Mouse (Mus musculus): ENCODE data around the gene Inf2. TPM values are rescaled to one million over a fixed set of nuclear protein-coding genes. Genes with fewer than 3 reads are reported as not detected.

The Inf2 gene
- polyA plus RNA-seq, 1 experiment from 2014 or later = 2.4 TPM

DNA sequence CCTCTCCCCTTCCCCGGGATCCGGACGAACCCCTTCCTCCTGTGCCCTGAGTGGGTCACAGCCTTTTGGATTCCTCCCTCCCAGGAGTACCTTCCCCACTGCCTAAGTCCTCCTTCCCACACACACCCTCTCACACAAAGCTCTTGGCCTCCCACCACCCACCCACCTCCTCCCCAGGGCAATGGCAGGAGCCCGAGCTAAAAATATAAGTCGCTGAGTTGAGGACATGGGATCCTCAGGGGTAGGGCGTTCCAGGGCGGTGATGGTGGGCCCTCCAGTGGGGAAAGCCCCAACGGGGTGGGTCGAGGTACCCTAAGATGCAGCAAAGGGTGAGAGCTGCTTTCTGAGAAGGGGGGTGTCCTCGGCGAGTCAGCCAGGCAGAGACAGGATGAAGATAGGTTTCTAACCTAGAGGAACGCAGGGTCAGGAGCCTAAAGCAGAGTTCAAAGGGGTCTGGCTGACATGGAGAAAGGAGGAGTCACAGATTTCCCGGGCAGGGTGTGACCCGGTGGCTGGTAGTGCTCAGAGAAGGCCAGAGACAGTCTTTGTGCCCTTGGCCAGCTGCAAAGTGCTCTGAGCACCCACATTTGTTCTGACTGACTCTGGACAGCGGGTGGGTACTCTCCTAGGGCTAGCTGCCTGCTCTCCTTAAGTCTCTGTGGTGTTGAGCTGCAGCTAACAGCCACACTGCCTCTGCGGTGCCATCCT, 31.9 kb downstream of the Inf2 start:
- Histone ChIP-seq H3K4me1 (peaks cover 21% of the 10 kb centered on the region), H3K9me3 (replicated peaks) (no peaks in the 10 kb centered on the region), H3K27ac (no peak overlapping the region), H3K27me3 (peaks cover 42% of the 10 kb centered on the region), H3K4me2 (peak overlapping the region; percentile 95), H3K9ac (peak overlapping the region; percentile 74), H3K4me3 (peak overlapping the region; percentile 49), H3K36me3 (ENCODE audit: poor library complexity, severe bottlenecking) (no peaks in the 10 kb centered on the region)
- ATAC-seq = peak; percentile 14; the same call in 1 of the 2 replicates
- 14% methylated on average over 16 of the region's 16 CpGs for WGBS

GRCm38 (mm10) chr12:112621900-112622299, 33.3 kb downstream of the Inf2 start:
- no peak overlapping the region for H3K4me2 ChIP-seq
- H3K36me3 ChIP-seq (ENCODE audit: poor library complexity, severe bottlenecking) = no peaks in the 10 kb centered on the region
- H3K27ac ChIP-seq = no peak overlapping the region
- no peak for ATAC-seq
- WGBS = 78% methylated on average over 3 of the region's 3 CpGs
- H3K9ac ChIP-seq = no peak overlapping the region
- no peak overlapping the region for H3K4me3 ChIP-seq
- H3K27me3 ChIP-seq = peaks cover 42% of the 10 kb centered on the region
- no peaks in the 10 kb centered on the region for H3K9me3 ChIP-seq (replicated peaks)
- peaks cover 21% of the 10 kb centered on the region for H3K4me1 ChIP-seq

- no peaks in the 10 kb centered on the region for H3K9me3 ChIP-seq (replicated peaks)
- H3K9ac ChIP-seq = no peak overlapping the region
- H3K27me3 ChIP-seq = peaks cover 37% of the 10 kb centered on the region
- no peak overlapping the region for H3K4me2 ChIP-seq
- WGBS = 29% methylated on average over 2 of the region's 2 CpGs
- no peak overlapping the region for H3K27ac ChIP-seq
- no peak overlapping the region for H3K4me3 ChIP-seq
- peaks cover 16% of the 10 kb centered on the region for H3K4me1 ChIP-seq
- ATAC-seq = peak; percentile 38; the same call in 1 of the 2 replicates
- no peaks in the 10 kb centered on the region for H3K36me3 ChIP-seq (ENCODE audit: poor library complexity, severe bottlenecking)
Measured at GRCm38 (mm10) chr12:112623742-112624141, 35.2 kb downstream of the Inf2 start.

GRCm38 (mm10) chr12:112625700-112626099, 37.1 kb downstream of the Inf2 start:
- Histone ChIP-seq H3K4me1 (peaks cover 8% of the 10 kb centered on the region), H3K27me3 (peaks cover 18% of the 10 kb centered on the region), H3K9me3 (replicated peaks) (no peaks in the 10 kb centered on the region), H3K4me3 (no peak overlapping the region), H3K36me3 (ENCODE audit: poor library complexity, severe bottlenecking) (no peaks in the 10 kb centered on the region), H3K27ac (no peak overlapping the region), H3K9ac (no peak overlapping the region), H3K4me2 (no peak overlapping the region)
- ATAC-seq = no peak
- 88% methylated on average over 4 of the region's 4 CpGs for WGBS

DNA sequence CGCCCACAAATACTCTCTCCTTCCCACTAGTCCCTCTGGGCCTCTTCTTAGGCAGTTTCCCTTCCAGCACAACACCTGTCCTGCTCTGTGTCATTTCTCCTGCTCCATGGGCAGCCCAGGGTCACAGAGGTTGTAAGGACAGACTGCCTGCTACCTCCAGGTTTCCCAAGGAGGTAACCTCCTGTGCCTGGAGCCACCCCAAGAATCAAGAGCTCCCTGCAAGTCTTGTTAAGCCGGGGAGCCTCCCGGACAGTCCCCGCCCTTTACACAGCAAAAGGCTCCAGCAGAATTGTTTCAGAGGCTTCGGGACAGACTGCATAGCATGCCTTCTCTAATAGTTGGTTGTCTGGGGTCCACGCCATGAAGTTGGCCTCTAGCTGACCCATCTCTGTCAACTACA, 37.9 kb downstream of the Inf2 start:
- Histone ChIP-seq H3K27me3 (peaks cover 11% of the 10 kb centered on the region), H3K9me3 (replicated peaks) (no peaks in the 10 kb centered on the region), H3K4me1 (peaks cover 8% of the 10 kb centered on the region), H3K4me2 (no peak overlapping the region), H3K27ac (no peak overlapping the region), H3K4me3 (no peak overlapping the region), H3K36me3 (ENCODE audit: poor library complexity, severe bottlenecking) (no peaks in the 10 kb centered on the region), H3K9ac (no peak overlapping the region)
- ATAC-seq = no peak
- 86% methylated on average over 6 of the region's 6 CpGs for WGBS

DNA sequence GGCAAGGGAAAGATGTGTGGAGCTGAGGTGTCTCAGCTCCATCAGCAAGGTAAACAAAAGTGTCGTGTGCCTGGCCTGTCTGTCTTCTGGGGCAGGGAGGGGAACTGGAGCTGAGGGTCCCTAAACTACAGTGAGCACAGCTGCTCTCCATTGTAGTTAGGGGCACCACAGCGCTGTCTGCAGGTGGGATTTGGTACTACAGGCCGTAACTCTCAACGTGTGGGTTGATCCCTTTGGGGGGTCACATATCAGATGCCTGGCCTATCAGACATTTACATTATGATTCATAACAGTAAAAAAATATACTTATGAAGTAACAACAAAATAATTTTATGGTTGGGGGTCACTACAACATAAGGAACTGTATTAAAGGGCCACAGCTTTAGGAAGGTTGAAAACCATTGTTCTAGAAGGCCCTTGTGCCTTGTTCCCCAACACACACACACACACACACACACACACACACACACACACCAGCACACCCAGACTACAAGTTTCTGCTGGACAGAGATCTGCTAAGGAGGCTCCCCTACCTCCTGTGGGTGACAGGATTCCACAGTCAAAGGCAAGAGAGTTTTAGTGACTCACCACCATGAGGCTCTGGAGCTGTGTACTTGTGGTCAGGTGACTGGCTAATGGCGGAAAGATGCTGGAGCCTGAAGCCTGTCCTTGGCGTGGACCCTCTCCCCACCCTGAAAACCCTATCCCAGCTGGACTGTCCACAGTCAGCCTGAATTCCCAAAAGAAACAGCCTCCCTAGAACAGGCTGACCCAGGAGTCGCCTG, 38.7 kb downstream of the Inf2 start:
- no peak overlapping the region for H3K27ac ChIP-seq
- no peak for ATAC-seq
- 63% methylated on average over 7 of the region's 7 CpGs for whole genome bisulfite sequencing
- H3K4me2 ChIP-seq = no peak overlapping the region
- no peaks in the 10 kb centered on the region for H3K9me3 ChIP-seq (replicated peaks)
- H3K27me3 ChIP-seq = peaks cover 2% of the 10 kb centered on the region
- H3K36me3 ChIP-seq (ENCODE audit: poor library complexity, severe bottlenecking) = no peaks in the 10 kb centered on the region
- H3K9ac ChIP-seq = no peak overlapping the region
- H3K4me1 ChIP-seq = peaks cover 8% of the 10 kb centered on the region
- no peak overlapping the region for H3K4me3 ChIP-seq

DNA sequence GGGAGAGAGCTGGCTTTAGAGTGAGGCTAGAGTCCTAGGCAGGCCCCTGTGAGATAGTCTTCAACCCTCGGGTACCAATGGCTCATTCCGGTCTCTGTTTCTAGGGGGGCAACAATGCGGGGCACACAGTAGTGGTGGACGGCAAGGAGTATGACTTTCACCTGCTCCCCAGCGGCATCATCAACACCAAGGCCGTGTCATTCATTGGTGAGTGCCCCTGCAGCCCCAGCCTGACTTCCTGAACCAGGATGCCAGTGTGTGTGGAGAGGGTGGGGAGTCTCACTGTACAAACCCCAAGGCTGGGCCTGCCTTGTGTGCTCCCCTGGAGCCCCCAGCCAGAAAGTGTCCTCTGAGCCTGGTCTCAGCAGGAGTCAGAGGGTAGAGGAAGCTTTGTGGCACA, 39.6 kb downstream of the Inf2 start:
- WGBS = 90% methylated on average over 6 of the region's 6 CpGs
- Histone ChIP-seq H3K4me2 (no peak overlapping the region), H3K27ac (no peak overlapping the region), H3K4me1 (peaks cover 8% of the 10 kb centered on the region), H3K4me3 (no peak overlapping the region), H3K9me3 (replicated peaks) (no peaks in the 10 kb centered on the region), H3K36me3 (ENCODE audit: poor library complexity, severe bottlenecking) (no peaks in the 10 kb centered on the region), H3K27me3 (no peaks in the 10 kb centered on the region), H3K9ac (no peak overlapping the region)
- ATAC-seq = no peak

DNA sequence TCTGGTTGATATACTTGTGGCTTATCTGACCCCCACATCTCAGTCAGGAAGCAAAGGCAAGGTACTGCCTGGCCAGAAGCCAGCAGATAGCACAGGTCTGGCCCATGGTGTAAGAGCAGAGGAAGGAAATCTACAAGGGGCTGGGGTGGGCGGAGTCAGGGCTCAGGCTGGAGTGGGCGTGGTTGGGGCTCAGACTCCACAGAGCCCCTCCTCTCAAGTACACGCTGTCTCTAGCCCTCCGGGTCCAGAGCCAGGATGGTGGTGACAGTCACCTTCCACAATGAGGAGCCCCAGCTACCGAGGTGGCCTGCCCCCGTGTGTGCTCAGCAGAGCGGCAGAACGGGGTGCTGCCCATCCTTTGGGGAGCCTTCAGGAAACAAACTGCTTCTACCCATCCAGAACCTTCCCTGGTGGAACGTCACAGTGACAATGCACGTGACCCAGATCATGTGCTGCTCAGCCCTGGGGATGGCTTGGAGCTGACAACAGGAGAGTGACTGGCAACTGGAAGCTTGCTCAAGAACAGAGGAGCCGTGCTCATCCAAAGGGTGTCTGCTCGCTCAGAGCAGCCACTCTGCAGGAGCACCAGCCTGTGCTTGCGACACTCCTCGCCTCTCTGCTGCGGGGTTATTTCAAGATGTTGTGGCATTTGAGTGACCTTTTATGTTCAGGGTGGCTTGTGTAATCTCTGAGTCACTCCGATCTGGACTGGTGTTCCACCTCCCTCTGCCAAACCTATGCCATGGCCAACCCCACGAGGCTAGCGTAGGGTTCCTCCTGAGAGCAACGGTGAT, 40.5 kb downstream of the Inf2 start:
- WGBS = 39% methylated on average over 19 of the region's 19 CpGs
- Histone ChIP-seq H3K27ac (no peak overlapping the region), H3K36me3 (ENCODE audit: poor library complexity, severe bottlenecking) (no peaks in the 10 kb centered on the region), H3K4me3 (peak overlapping the region; percentile 22), H3K27me3 (no peaks in the 10 kb centered on the region), H3K4me1 (peaks cover 8% of the 10 kb centered on the region), H3K4me2 (peak overlapping the region; percentile 53), H3K9me3 (replicated peaks) (no peaks in the 10 kb centered on the region), H3K9ac (no peak overlapping the region)
- peak; percentile 81 for ATAC-seq

- H3K27ac ChIP-seq = no peak overlapping the region
- H3K9me3 ChIP-seq (replicated peaks) = no peaks in the 10 kb centered on the region
- WGBS = 95% methylated on average over 12 of the region's 12 CpGs
- no peak for ATAC-seq
- H3K36me3 ChIP-seq (ENCODE audit: poor library complexity, severe bottlenecking) = no peaks in the 10 kb centered on the region
- H3K9ac ChIP-seq = no peak overlapping the region
- no peak overlapping the region for H3K4me2 ChIP-seq
- H3K4me1 ChIP-seq = peaks cover 8% of the 10 kb centered on the region
- H3K27me3 ChIP-seq = no peaks in the 10 kb centered on the region
- no peak overlapping the region for H3K4me3 ChIP-seq
Measured at GRCm38 (mm10) chr12:112630029-112630428, 41.4 kb downstream of the Inf2 start.

- Histone ChIP-seq H3K27me3 (no peaks in the 10 kb centered on the region), H3K9me3 (replicated peaks) (no peaks in the 10 kb centered on the region), H3K9ac (no peak overlapping the region), H3K36me3 (ENCODE audit: poor library complexity, severe bottlenecking) (no peaks in the 10 kb centered on the region), H3K4me2 (no peak overlapping the region), H3K4me1 (peaks cover 8% of the 10 kb centered on the region), H3K4me3 (no peak overlapping the region), H3K27ac (no peak overlapping the region)
- ATAC-seq = no peak
- 80% methylated on average over 5 of the region's 5 CpGs for WGBS
Measured at GRCm38 (mm10) chr12:112630796-112631195, 42.2 kb downstream of the Inf2 start.

DNA sequence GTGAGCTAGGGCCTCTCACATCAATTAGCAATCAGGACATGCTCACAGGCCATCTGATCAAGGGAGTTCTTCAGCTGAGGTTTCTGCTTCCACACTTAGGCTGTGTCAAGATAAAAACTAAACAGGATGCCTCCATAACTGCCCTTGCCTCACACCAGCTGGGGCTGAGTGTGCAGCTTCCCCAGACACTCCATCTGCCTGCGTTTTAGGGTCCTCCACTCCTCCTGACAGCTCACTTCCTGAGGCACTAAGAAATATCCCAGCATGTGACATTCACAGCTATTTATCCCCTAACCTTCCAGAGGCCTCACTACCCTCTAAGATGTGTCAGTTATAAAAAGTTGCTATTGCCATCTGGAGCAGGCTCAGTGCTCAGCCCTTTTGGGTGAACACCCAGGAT, 42.9 kb downstream of the Inf2 start:
- Histone ChIP-seq H3K27ac (no peak overlapping the region), H3K27me3 (no peaks in the 10 kb centered on the region), H3K9ac (no peak overlapping the region), H3K36me3 (ENCODE audit: poor library complexity, severe bottlenecking) (no peaks in the 10 kb centered on the region), H3K9me3 (replicated peaks) (no peaks in the 10 kb centered on the region), H3K4me1 (peaks cover 8% of the 10 kb centered on the region), H3K4me2 (no peak overlapping the region), H3K4me3 (no peak overlapping the region)
- no peak for ATAC-seq
- 82% methylated on average over 1 of the region's 1 CpGs for WGBS

Data from forebrain, embryonic 13.5 days (tissue).